Mouse (Mus musculus) neural tube, embryonic 15.5 days (tissue): ENCODE results near the gene Fcrl5. TPM values are rescaled to one million over a fixed set of nuclear protein-coding genes. Genes with fewer than 3 reads are reported as not detected.

Experiments
- ATAC-seq: fragments of 200-750 bp; cut with Nextera tagmentation; 2 replicates; pipeline ENCODE4 v1.8.0; 2017; ENCODE audit warnings: mild to moderate bottlenecking, moderate TSS enrichment, moderate library complexity; ENCODE audit not compliant: low FRiP score
- H3K27ac ChIP-seq: fragments of 300-500 bp; sonication (generic); replicated peaks from 2 replicates; pipeline ENCODE4 v1.5.1; 2015; ENCODE audit warnings: mild to moderate bottlenecking, inconsistent platforms
- H3K27me3 ChIP-seq: fragments of 300-500 bp; sonication (generic); replicated peaks from 2 replicates; pipeline ENCODE4 v1.6.1; 2015; ENCODE audit warnings: inconsistent platforms
- H3K36me3 ChIP-seq: fragments of 300-500 bp; sonication (generic); 2 replicates; pipeline ENCODE4 v1.6.1; 2015; ENCODE audit warnings: inconsistent platforms
- H3K4me1 ChIP-seq: fragments of 300-500 bp; sonication (generic); 2 replicates; pipeline ENCODE4 v1.6.1; 2015; ENCODE audit warnings: inconsistent platforms
- H3K4me2 ChIP-seq: fragments of 300-500 bp; sonication (generic); 2 replicates; pipeline ENCODE4 v1.6.1; 2015; ENCODE audit warnings: inconsistent platforms, mild to moderate bottlenecking, moderate library complexity
- H3K4me3 ChIP-seq: fragments of 300-500 bp; sonication (generic); replicated peaks from 2 replicates; pipeline ENCODE4 v1.5.1; 2015; ENCODE audit warnings: mild to moderate bottlenecking, inconsistent platforms
- H3K9ac ChIP-seq: fragments of 300-500 bp; sonication (generic); replicated peaks from 2 replicates; pipeline ENCODE4 v1.6.1; 2015; ENCODE audit warnings: mild to moderate bottlenecking, inconsistent platforms
- H3K9me3 ChIP-seq: fragments of 300-500 bp; sonication (generic); replicated peaks from 2 replicates; pipeline ENCODE4 v1.6.1; 2016; ENCODE audit warnings: inconsistent platforms
- WGBS: fragments of 180-500 bp; shearing (Covaris S2); methylation state at CpG from one replicate; pipeline ENCODE4 v1.1.7; 2015; ENCODE audit warnings: mixed read lengths; 5-methylcytosine and 5-hydroxymethylcytosine counted together
- polyA plus RNA-seq: library from polyadenylated mRNA; unstranded; fragments of >200 nt; fragmentation: Nextera tagmentation; extraction: Ambion mirVana; gene quantifications from 2 replicates; pipeline ENCODE4 v1.2.1, GENCODE M21; 2015

Fcrl5 gene
- polyA plus RNA-seq, 1 experiment from 2014 or later, result not detected

GRCm38 (mm10) chr3:87533667-87534378 is 98.2 kb downstream of the Fcrl5 start:
- no peak overlapping the region for H3K27ac ChIP-seq
- H3K4me1 ChIP-seq, result no peaks in the 10 kb centered on the region
- H3K9ac ChIP-seq, result no peak overlapping the region
- no peak overlapping the region for H3K4me3 ChIP-seq
- no peak for ATAC-seq
- H3K4me2 ChIP-seq, result no peak overlapping the region
- WGBS, result 91% methylated on average over 7 of the region's 7 CpGs
- no peaks in the 10 kb centered on the region for H3K9me3 ChIP-seq
- no peaks in the 10 kb centered on the region for H3K27me3 ChIP-seq
- H3K36me3 ChIP-seq, result peaks cover 93% of the 10 kb centered on the region

GRCm38 (mm10) chr3:87538034-87538433 is 102.5 kb downstream of the Fcrl5 start:
- Histone ChIP-seq H3K27ac (no peak overlapping the region), H3K4me2 (no peak overlapping the region), H3K4me3 (no peak overlapping the region), H3K9me3 (no peaks in the 10 kb centered on the region), H3K36me3 (peaks cover 58% of the 10 kb centered on the region), H3K27me3 (no peaks in the 10 kb centered on the region), H3K9ac (no peak overlapping the region), H3K4me1 (peaks cover 3% of the 10 kb centered on the region; the same call in 1 of the 2 replicates)
- 85% methylated on average over 10 of the region's 10 CpGs for WGBS
- no peak for ATAC-seq

GRCm38 (mm10) chr3:87540028-87540675 is 104.6 kb downstream of the Fcrl5 start:
- ATAC-seq, result no peak
- H3K4me1 ChIP-seq, result peaks cover 3% of the 10 kb centered on the region; the same call in 1 of the 2 replicates
- no peaks in the 10 kb centered on the region for H3K9me3 ChIP-seq
- H3K9ac ChIP-seq, result no peak overlapping the region
- 73% methylated on average over 11 of the region's 11 CpGs for WGBS
- H3K27ac ChIP-seq, result no peak overlapping the region
- H3K36me3 ChIP-seq, result peaks cover 37% of the 10 kb centered on the region
- no peak overlapping the region for H3K4me2 ChIP-seq
- H3K4me3 ChIP-seq, result no peak overlapping the region
- no peaks in the 10 kb centered on the region for H3K27me3 ChIP-seq

- Histone ChIP-seq H3K9me3 (no peaks in the 10 kb centered on the region), H3K9ac (no peak overlapping the region), H3K4me3 (no peak overlapping the region), H3K4me1 (peaks cover 3% of the 10 kb centered on the region; the same call in 1 of the 2 replicates), H3K36me3 (peaks cover 31% of the 10 kb centered on the region), H3K27me3 (no peaks in the 10 kb centered on the region), H3K4me2 (no peak overlapping the region), H3K27ac (no peak overlapping the region)
- WGBS, result 11% methylated on average over 8 of the region's 8 CpGs
- no peak for ATAC-seq
These were observed 105.1 kb downstream of the Fcrl5 start for GRCm38 (mm10) chr3:87540714-87541113.

- Histone ChIP-seq H3K4me1 (peaks cover 3% of the 10 kb centered on the region; the same call in 1 of the 2 replicates), H3K9ac (no peak overlapping the region), H3K36me3 (peaks cover 12% of the 10 kb centered on the region), H3K27me3 (no peaks in the 10 kb centered on the region), H3K4me2 (no peak overlapping the region), H3K27ac (no peak overlapping the region), H3K9me3 (no peaks in the 10 kb centered on the region), H3K4me3 (no peak overlapping the region)
- no peak for ATAC-seq
- whole genome bisulfite sequencing, result 26% methylated on average over 7 of the region's 7 CpGs
These were observed 107.1 kb downstream of the Fcrl5 start for GRCm38 (mm10) chr3:87542481-87543215.

- no peak for ATAC-seq
- Histone ChIP-seq H3K4me3 (no peak overlapping the region), H3K27me3 (no peaks in the 10 kb centered on the region), H3K9me3 (no peaks in the 10 kb centered on the region), H3K27ac (no peak overlapping the region), H3K36me3 (no peaks in the 10 kb centered on the region), H3K4me1 (peaks cover 9% of the 10 kb centered on the region; the same call in 1 of the 2 replicates), H3K4me2 (no peak overlapping the region), H3K9ac (no peak overlapping the region)
- WGBS, result 78% methylated on average over 3 of the region's 3 CpGs
These were observed 110.0 kb downstream of the Fcrl5 start for GRCm38 (mm10) chr3:87545554-87545953.

GRCm38 (mm10) chr3:87546291-87546721 is 110.7 kb downstream of the Fcrl5 start:
- no peak overlapping the region for H3K9ac ChIP-seq
- H3K4me2 ChIP-seq, result no peak overlapping the region
- no peak overlapping the region for H3K27ac ChIP-seq
- H3K4me3 ChIP-seq, result no peak overlapping the region
- WGBS, result 78% methylated on average over 10 of the region's 10 CpGs
- H3K27me3 ChIP-seq, result no peaks in the 10 kb centered on the region
- ATAC-seq, result no peak
- peaks cover 5% of the 10 kb centered on the region; the same call in 1 of the 2 replicates for H3K4me1 ChIP-seq
- H3K9me3 ChIP-seq, result no peaks in the 10 kb centered on the region
- H3K36me3 ChIP-seq, result no peaks in the 10 kb centered on the region

GRCm38 (mm10) chr3:87549908-87550307 is 114.3 kb downstream of the Fcrl5 start:
- WGBS, result 24% methylated on average over 14 of the region's 14 CpGs

More at GRCm38 (mm10) chr3:87549908-87550307, 114.3 kb downstream of the Fcrl5 start:
- H3K27ac ChIP-seq, result no peak overlapping the region
- H3K4me1 ChIP-seq, result peaks cover 5% of the 10 kb centered on the region; the same call in 1 of the 2 replicates
- ATAC-seq, result no peak
- H3K36me3 ChIP-seq, result no peaks in the 10 kb centered on the region
- no peaks in the 10 kb centered on the region for H3K9me3 ChIP-seq
- H3K4me2 ChIP-seq, result peak overlapping the region; percentile 9; the same call in 1 of the 2 replicates
- no peak overlapping the region for H3K4me3 ChIP-seq
- H3K9ac ChIP-seq, result peak overlapping the region; percentile 5; the same call in 1 of the 2 replicates
- H3K27me3 ChIP-seq, result no peaks in the 10 kb centered on the region; the same call in 1 of the 2 replicates

Other genes with a start within 250 kb of the Fcrl5 start
- 11.3 and 14.1 TPM in 2 replicates for gene Fcrls, start 172.0 kb upstream of the Fcrl5 start, polyA plus RNA-seq
- 0.12 and 0.28 TPM in 2 replicates for gene Cd5l, start 77.9 kb upstream of the Fcrl5 start, polyA plus RNA-seq
- gene Fcrl1, start 59.4 kb upstream of the Fcrl5 start, polyA plus RNA-seq, result 0.12 and 0.29 TPM in 2 replicates
- 9.2 and 10.7 TPM in 2 replicates for gene Etv3, start 89.6 kb downstream of the Fcrl5 start, polyA plus RNA-seq
- 19.5 and 19.6 TPM in 2 replicates for gene Arhgef11, start 181.8 kb downstream of the Fcrl5 start, polyA plus RNA-seq